Mouse (Mus musculus) cerebellum, postnatal 14 days (tissue): ENCODE results near the gene Abhd15.
A peak's percentile ranks its signal among the peaks of the same experiment; 100 is the strongest.

ENCODE experiments used
- DNase-seq, 2 experiments: peaks; one replicate each; pipeline ENCODE4 v3.0.0; 2021; ENCODE audit warnings: mixed read lengths in 2 of 2

The Abhd15 gene

GRCm38 (mm10) chr11:77514832-77515636 lies at the start of gene Abhd15:
Gene Abhd15 (plus strand): TSS chr11:77515121.
- DNase-seq = peak; percentile 63 to 64

GRCm38 (mm10) chr11:77466544-77466943 lies 48.4 kb upstream of the Abhd15 start:
- DNase-seq = no peak

GRCm38 (mm10) chr11:77467157-77467556 lies 47.8 kb upstream of the Abhd15 start:
- DNase-seq = peak; percentile 68 to 71

DNA sequence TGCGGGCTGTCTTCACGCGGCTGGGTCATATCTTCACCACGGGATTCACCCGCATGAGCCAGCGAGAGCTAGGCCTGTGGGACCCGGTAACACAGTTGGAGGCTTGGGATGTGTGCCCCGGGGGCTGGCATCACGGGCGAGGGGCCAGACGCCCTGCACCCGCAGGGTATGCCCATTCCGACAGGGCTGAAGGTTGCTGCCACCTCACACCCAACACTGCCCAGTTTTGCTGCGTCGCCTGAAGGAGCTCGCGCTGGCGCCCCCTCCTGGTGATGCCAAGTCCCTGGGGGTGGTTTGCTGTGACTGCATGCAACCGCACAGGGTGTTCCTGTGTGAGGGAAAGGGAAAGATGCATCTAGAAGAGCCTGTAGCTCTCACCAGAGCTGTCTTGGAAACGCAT lies 47.1 kb upstream of the Abhd15 start:
- peak; percentile 77 to 87 for DNase-seq

- DNase-seq = no peak
These were observed 46.5 kb upstream of the Abhd15 start for GRCm38 (mm10) chr11:77468397-77468796.

- DNase-seq = no peak
These were observed 43.5 kb upstream of the Abhd15 start for GRCm38 (mm10) chr11:77471407-77471806.

DNA sequence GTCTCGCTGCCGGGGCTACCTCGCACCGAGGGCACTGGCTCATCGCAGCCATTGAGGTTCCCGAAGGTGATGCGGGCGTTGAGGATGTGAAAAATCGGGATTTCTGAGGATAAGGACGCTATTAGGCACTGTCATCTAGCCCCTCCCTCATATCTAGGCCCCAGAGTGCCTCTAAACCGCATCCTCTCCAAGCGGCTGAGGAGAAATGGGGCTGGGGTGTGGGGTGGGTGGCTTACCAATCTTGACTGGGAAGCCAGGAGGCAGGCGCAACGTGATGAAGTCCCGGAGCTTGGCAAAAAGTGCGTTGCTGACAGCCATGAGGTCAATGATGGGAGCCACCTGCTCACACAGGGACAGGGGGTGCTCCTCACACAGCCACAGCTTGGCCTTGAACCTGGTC lies 42.1 kb upstream of the Abhd15 start:
- no peak for DNase-seq

DNA sequence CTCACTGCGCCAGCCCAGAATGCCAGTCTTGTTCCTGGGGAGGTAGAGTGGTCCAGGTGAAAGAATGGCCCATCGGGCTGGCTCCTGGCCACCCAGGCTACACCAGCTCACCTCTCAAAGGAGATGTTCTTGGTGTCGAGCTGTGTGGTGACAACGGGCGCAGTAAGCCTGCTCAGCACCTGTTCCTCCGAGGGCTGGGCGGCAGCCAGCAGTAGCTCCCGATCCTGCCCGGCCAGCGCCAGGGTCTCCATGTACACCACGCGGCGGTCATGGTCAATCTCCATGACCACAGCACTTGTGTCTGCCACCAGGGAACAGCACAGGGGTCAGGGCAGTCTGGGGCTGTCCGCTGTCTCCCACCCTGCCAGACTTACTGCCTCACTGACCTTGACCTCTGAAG lies 38.7 kb upstream of the Abhd15 start:
- no peak for DNase-seq

DNA sequence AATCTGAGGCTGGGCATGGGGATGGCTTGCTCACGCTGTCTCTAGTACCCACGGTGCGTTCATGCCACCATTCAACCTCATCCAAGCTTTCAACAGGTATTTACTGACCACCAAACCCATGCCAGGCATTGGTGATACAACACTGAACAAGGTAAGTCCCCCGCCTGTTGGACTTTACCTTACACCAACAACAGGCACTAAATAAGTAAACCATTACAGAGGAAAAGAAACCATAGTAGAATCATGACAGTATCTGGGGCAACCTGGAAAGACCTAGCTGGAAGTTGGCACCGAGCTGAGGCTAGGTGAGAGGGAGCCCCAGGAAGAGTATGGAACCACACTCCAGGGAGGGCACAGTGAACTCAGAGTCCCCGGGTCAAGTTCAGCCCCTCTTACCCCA lies 38.0 kb upstream of the Abhd15 start:
- no peak for DNase-seq

DNA sequence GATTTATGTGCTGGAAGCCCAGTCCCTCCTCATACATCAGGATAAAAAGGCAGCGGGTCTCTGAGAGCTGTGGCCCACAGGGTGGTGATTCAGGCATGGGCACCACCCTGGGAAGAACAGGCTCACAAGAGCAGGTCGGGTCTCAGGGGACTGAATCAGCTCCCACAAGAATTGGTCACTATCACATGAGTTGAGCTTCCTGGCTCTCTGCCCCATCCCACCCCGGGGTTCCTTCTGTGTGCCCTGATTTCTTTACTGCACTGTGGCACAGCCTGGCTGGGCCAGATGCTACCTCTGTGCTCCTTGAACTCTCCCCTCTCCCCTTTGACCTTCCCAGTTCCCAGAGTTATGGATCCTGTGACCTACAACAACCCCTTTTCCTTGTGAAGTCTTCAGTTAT lies 31.9 kb upstream of the Abhd15 start:
- DNase-seq = peak; percentile 34 to 52

DNA sequence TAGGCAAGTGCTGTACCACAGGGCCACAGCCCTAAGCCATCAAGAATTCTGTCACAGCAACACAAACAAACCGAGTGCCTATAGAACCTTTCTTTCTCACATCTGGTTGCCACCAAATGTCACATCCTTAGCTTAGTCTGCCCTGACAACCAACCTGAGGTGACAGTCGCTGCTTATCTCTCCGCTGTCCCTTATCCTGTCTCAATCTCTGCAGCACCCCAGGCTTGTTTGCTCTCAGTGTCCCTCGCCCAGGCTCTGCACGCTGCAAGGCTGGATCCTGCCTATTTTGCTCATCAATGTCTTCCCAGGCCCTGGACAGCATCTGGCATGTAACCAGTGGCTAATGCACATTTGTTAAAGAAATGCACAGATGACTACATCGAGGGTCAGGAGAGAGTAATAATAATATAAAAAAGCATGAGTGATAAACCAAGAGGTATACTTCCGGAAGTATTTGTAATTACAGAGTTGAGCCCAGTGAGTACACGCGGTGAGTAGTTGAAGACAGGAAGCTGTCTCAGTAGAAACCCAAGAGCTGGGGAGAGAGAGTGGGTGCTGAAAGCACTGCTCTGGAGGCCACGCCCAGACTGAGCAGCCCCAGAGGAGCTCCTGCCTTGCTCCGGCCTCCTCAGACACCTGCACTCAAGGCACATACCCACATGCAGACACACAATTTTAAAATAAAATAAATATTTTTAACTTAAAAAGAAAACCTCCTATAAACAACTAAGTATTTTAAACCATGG lies 31.2 kb upstream of the Abhd15 start:
- no peak for DNase-seq

- DNase-seq = peak; percentile 32 to 53
These were observed 29.7 kb upstream of the Abhd15 start for GRCm38 (mm10) chr11:77485229-77485628.

- DNase-seq = peak; percentile 71 to 80
These were observed 28.1 kb upstream of the Abhd15 start for GRCm38 (mm10) chr11:77486798-77487197.

DNA sequence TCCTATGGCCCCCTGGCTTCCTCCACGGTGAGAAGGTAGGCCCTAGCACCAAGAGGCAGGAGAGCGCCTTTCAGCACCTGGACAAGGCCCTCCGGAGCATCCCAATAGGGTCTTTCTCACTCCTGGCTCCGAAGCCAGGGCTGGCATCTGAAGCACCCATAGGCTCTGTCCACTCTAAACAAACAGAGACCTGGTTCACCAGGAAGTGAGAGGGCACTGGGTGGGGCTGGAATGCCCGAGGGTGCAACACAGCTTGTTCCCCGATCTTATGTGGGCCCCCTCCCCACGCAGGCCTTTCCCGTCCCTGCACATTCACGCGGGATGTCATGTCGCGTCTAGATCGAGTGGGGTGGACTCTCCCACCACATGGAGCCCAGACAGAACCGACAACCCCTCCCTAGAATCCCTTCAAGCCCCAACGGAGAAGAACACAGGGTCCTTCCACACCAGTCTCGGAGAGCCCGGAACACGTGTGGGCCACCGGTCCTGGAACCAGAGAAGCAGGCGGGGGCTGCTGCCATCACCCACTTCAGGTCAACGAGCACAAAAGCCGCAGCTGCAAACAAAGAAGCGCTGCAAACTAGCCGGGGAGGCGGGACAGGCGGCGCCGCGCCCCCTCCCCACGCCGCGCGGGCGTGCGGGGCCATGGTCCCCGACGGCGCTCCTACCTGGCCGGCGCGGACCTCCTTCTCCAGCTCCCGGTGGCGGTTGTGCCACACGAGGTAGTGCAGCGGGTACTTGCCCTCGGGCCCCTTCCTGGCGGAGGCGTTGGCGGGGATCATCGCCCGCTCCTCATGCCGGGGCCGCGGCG lies 25.9 kb upstream of the Abhd15 start:
- peak; percentile 54 to 55 for DNase-seq

DNA sequence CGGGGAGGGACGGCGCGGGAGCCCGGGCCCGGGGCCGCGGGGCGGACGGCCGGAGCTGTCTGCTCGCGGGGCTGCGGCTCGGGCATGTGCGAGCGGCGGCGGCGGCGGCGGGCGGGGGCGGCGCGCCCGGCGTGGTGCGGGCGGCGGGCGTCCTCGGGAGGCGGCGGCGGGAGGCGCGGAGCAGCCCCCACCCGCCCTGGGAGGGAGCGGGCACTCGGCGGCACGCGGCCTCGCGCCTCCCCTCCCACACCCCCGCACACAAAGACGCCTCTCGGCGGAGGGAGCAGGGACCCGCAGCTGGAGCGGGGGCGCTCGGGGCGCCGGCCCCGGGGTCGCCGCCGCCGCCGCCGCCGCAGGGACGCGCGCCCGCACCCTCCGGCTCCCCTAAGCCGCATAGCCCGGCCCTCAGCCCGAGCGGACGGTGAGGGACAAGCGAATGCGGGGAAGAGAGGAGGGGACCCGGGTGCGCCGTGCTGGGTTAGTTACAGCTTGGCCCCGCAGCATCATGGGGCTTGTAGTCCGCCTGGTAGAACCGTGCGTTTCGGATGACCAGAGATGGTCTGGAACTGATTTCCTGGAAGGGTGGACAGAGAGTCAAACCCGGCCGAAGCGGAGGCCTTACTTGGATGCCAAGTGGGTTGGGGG lies 25.2 kb upstream of the Abhd15 start, which contains the start of gene Ankrd13b:
Gene Ankrd13b, minus strand, starts transcription at position 88 of the 645 bp plus-strand sequence.
- peak; percentile 89 for DNase-seq

- peak in 1 of 2 experiments; percentile 35 for DNase-seq
These were observed 24.5 kb upstream of the Abhd15 start for GRCm38 (mm10) chr11:77490451-77490850.

GRCm38 (mm10) chr11:77491123-77491501 lies 23.8 kb upstream of the Abhd15 start:
- DNase-seq = peak; percentile 95 to 98

DNA sequence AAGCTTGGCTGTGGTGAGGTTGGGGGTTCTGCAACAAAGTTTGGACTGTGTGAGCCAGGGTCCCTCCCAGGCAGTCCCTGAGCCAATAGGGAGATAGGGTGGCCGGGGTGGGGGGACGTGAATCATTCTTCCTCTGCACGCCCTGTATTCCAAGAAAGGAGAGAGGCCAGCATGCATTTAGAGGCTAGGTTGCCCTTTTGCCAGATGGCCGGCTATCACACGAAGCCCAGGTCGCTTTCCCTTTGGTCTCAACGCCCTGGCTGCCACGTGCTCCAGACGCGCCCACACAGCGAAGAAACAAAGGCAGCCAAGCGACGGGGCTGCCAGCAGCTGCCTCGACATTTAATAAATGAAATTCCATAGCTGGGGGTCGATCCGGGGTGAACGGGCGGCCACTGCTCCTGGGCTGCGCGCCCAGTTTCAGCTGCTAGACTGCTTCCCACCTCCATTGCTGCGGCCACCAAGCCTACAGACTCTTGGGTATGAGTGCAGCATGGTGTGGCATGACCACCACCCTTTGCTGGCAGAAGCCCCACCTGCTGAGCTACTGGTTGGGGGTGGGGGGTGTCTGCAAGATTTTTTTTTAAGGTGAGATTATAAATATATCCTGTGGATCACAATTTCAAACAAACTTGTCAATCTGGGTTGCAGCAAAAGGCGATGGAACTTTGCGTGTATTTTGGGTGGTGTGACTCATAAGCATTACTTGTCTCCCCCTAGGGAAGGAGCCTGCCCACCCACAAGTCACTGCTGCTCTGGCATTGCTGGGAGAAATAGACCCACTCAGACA lies 23.2 kb upstream of the Abhd15 start:
- peak; percentile 70 to 73 for DNase-seq

GRCm38 (mm10) chr11:77492311-77492871 lies 22.5 kb upstream of the Abhd15 start:
- peak in 1 of 2 experiments; percentile 66 for DNase-seq

DNA sequence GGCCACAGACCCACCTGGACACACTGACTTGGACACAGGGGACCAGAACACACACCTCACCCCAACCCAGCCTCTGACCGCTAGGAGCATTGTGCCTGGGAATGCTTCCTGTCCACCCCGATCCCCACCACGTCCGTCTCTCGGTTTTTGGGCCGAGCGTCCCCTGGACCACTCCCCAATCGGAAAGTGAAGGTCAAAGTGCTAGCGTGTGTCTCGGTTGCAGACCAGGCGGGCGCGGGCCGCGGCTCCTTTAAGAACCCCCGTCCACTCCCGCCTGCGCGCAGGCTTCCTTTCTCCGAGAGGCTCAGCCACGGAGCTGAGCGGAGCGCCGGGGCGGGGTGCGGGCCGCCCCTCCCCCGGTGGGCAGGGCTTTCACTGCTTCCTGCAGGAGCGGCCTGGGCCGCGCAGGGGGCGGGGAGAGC lies 22.0 kb upstream of the Abhd15 start:
- DNase-seq = peak; percentile 92 to 95
